Mouse (Mus musculus): Measurements from ENCODE around the gene Rnf183.

The Rnf183 gene

DNA sequence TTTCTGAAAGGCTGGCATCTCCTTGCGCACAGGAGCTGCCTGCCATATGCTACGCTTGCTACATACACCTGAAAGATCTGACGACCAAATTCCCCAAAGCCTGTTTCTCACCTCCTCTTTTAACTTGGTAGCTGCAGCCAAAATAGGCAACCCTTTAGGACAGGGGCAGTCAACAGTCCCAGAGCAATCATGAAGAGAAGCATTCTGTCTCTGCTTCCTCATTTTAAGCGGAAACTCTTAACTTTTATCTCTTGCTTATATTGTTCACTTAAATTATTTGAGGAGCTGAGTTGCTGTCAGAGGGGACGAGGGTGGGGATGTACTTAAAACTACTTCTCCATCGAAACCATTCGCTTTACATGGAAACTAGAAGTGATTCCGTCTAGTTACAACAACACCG is 5.4 kb downstream of the Rnf183 start:
- DNase-seq, result no peak

DNA sequence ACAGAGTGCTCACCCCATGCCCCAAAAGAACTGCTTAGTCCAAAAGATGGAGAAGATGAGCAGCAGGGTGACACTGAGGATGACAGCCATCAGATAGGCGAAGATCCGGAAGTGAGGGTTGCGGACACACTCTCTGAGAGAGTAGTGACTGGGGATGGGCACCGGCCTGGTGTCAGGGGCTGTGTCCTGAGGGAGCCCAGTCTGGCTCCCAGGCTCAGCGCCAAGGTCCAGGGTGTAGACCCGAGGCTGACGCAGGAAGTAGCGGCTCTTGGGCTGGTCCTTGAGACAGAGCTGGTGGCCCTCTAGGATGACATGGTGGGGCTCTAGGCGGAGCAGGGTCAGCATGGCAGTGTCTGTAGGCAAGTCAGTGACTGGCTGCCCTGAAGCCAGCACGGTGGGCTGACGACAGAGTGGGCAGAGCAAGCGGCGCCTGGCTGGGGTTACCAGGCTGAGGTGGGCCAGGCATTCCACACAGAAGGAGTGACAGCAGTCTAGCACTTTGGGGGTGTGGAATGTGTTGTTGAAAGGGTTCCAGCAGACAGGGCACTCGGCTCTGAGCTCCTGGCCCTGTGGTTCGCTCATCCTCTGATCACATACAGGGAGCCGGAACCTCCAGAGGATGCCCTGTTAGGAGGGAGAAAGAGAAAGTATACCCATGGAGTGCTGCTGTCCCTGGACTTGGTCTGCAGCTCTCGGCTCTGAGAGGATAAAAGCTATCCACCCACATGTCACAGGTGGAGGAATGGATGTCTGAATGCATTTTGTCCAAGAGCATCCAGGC is 6.9 kb downstream of the Rnf183 start:
- peak; percentile 20 to 33 for DNase-seq

DNA sequence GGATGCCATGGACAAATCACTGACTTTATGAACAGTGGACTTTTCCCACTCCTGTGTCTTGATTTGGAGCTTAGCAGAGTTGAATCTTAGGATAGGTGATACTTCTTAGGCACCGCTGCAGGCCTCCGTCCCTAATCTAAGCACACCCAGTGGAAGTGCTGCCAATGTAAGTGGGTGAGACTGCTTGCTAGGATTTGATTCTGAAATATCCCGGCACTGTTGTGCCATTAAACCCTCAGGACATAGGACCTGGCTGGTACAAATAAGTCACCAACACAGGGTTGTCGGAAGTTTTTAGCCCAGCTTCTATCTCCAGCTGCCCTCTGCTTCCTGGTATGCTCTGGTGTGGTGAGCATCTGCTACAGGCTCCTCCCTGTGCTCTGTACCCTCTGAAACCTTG is 9.2 kb downstream of the Rnf183 start:
- DNase-seq, result no peak

DNA sequence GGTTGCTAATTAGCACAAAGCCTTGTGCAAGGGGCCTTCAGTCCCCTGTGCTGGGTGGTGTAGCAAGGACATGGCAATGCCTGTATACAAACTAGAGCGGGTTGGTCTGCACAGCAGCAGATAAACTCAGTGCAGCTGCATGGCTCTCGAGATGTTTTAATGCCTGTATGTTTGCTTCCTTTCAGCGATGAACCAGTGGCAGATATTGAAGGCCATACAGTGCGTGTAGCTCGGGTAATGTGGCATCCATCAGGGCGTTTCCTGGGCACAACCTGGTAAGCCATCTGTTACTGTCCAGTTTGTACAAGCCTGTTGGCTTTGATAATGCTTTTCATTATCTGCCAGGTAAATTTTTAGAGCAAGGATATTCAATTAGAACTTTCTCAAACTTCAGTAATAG is 16.0 kb downstream of the Rnf183 start:
- no peak for DNase-seq

DNA sequence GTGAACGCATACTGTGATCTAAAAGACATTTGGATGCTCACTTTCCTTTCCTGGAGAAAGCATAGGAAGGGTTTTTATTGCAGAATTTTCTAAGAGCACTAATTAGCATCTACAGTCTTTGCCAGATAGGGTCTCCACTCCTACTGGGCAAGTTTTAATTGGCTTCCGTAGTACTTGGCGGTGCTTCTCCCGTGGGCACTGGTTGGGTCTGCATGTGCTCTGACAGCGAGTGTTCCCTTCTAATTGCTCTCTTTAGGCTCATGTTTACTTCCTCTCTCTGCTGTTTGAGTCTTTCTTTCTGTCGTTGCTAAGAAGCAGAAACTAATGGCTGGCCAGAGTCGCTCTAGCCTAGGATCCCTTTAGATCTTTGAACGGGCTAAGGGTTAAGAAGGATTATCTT is 16.6 kb downstream of the Rnf183 start:
- DNase-seq, result no peak

DNA sequence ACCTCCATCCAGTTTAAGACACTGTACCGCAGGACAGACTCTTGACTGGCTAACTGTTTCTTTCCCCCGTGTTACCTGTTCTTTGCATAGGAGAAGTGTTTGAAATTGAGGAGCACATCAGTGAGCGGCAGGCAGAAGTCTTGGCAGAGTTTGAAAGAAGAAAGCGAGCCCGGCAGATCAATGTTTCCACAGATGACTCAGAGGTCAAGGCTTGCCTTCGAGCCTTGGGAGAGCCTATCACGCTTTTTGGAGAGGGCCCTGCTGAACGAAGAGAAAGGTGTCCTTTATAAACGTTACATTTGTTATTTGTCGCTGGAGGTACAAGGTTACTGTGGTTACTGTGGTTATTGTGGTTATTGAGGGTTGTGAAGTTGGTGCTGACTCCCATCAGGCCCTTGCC is 23.4 kb downstream of the Rnf183 start:
- no peak for DNase-seq

DNA sequence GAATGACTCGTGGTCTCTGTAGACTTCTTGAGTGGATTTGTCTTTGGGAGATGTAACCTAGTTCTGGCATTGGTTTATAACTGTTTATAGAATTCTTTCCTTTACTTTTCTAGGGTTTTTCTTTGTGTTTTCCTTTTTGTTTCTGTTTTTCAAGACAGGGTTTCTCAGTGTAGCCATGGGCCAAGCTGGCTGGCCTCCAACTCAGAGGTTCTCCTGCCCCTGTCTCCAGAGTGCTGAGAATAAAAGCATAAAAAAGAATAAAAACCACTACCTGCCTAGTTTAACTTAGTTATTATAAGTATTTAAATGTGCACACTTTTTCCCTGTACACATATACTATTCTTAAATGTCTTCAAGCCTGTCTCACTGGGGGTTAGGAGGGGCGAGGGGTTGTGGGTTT is 24.7 kb downstream of the Rnf183 start:
- DNase-seq, result peak in 1 of 2 experiments; percentile 18

DNA sequence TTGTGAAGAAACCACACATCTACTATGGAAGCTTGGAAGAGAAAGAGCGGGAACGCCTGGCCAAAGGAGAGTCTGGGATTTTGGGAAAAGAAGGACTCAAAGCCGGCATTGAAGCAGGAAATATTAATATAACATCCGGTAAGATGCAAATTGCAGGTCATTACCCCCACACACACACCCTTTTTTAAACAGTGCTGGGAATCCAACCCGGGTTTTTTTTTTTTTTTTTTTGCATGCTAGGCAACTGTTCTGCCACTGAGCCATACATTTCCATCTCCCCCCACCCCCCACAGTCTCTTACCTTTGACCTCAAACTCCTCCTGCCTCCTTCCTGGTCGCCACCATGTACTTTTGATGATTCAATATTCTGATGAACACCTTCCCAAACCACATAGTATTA is 25.4 kb downstream of the Rnf183 start:
- no peak for DNase-seq

DNA sequence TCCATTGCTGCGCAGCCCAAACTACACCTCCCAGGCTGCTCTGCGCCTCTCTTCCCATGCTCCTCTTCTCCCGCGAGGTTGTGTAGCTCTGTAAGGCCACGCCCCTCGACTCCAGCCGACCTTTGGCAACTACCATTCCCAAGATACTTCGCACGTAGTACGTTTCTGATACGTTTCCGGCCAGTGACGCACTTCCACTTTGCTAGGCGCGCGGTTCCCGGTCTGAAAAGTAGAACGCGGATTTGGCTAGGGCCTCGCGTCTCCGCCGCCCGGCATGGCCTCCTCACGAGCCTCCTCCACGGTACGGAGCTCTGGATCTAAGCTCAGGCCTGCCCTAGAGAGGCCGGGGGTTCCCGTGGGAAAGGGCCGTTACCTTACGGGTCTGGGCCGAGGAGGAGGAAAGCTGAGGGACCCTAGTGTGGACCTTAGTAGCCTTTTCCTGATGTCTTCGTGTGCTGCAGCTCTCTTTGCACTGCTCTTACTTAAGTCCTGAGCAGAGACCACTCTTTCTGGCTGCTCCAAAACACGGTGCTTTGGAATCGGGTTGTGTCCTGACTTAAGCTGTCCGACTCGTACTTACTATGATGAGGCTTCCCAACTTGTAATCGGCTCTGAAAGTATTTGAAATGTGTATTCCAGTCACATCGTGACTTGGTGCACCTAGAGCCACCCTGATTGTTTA is 26.3 kb downstream of the Rnf183 start, which contains the start of the genes Cdc26 and Prpf4:
TSS of gene Cdc26 (minus strand) at position 42 of the 682 bp plus-strand sequence.
TSS of gene Prpf4 (plus strand) at position 197 of the 682 bp plus-strand sequence.
- DNase-seq, result peak; percentile 98 to 99

DNA sequence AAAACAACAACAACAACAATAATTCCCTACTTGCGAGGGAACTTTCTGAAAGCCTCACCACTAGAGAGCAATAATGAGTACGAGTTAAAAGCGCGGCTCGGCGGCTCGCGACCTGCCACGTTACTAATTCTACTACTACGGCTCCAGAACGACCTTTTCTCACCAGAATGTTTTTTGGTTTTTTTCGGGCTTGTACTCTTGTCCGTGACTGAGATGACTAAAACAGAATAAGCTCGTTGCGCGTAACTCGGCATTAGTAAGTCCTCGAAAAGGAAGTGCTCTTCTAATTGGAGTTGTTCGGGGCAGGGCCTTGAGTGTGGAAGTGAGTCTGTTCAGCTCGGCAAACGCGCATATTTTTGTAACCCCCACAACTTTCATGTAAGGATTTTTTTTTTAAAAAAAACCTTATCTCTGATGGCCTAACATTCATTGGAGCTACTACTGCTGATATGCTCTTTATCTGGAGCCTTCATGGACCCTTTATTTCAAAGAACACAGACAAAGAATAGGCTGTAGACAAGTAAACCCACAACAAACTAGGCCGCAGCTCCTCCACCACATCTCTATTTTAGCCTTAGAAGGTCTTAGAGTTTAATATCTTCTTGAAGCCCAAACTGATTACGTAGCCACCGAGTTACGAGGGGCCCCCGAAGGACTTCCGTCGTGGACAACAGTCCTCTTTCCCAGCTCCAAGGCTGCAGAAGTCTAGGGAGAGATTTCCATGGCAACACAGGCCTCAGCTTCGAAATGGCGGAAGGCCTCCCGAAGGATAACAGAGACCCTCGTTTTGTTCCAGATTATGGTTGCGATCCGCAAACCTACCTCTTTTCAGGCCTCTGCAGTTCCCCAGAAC is 27.1 kb downstream of the Rnf183 start:
- peak; percentile 68 to 76 for DNase-seq

DNA sequence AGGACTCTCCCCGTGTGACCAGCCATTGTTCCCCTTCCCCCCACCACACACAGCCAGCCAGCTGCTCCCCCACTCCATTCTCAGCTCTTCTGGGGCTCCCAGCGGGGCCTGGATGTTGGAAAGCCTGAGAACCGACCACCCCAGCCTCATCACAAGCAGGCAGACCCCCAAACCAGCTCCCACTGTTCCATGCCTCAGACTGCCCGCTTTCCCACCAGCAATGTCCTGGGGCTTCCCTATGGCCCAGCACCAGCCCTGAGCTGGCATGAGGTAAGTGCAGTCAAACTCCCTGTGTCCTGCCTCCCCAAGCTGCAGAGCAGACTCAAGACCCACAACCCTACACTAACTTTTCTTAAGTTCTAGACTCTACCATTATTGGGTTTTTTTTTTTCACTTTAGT is 28.9 kb downstream of the Rnf183 start:
- DNase-seq, result peak; percentile 7 to 14

DNA sequence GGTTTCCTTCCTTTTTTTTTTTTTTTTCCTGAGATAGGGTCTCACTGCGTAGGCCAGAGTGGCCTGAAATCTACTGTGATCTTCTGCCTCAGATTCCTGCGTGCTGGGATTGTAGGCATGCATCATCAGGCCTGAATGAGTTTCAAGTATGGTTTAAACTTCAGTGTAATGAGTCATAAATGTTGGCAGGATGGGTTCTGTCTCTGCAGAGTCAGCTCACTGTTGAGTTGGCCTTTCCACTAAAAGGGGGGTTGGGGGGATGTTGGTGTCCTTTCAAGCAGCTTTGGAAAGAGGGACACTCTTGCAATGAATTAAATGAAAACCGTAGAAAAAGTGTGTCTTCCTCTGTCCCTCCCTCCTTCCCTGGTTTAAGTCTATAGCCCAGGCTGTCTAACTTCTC is 36.1 kb downstream of the Rnf183 start:
- DNase-seq, result no peak

DNA sequence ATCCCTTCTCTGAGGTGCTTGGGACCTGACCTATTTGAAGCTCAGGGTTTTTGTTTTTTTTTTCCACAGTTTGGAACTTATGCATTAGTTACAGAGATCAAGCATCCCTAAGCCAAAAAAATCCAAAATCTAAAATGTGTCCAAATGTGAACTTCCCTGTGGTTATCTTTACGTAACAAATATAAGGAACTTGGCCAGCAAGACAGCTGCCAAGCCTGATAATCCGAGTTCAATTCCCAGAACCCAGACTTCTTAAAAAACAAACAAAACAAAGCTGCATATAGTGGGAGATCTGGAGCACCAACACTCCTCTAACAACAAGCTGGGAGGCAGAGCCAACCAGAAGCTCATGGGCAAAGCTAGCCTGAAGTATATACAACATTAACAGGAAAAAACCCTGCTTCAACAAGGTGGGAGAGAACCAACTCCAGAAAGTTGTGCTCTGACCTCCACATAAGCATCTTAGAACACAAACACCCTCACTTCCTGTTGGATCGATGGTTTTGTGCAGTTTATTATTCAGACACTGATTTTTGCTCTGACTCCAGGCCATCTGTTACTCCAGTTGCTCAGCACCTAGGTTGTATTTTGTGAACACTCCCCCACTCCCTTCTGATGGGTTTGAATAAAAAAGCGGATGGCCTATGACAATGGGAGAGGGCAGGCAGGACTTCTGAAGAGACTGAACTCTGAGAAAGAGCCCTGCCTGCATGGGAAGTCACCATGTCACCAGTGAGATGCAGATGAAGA is 37.3 kb downstream of the Rnf183 start:
- DNase-seq, result no peak

DNA sequence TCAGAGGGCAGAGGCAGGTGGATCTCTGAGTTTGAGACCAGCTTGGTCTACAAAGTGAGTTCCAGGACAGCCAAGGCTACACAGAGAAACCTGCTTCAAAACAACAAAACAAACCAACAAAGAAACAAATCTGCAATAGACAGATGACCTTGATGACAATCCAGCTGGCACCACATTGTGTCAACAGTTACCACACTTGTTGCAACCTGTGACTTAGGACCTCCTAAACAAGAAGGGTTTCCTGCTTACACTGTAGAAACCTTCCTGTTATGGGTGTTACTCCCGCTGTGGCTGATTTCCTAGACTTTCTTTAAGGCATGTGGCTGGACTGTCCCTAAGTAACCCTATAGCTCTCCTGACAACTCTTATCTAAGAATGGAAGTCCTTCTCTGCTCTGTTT is 39.2 kb downstream of the Rnf183 start:
- no peak for DNase-seq

DNA sequence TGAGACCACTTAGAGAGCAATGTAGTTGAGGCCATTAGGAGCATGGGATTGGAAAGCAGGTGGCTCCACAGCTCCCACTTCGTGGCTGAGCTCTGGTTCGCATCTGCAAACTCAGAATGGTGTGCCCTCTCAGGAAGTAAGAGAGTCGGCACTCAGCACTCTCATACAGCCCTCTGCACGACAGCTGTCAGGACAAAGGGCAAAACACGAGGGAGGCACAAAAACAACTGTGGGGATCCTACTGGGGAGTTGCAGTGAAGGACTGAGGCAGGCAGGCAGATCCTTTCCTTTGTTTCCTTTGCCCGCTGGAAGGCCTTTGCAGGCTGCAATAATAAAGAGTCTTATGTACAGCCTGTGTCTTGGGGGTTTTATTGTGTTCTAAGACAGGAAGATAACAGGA is 41.6 kb downstream of the Rnf183 start:
- DNase-seq, result no peak

DNA sequence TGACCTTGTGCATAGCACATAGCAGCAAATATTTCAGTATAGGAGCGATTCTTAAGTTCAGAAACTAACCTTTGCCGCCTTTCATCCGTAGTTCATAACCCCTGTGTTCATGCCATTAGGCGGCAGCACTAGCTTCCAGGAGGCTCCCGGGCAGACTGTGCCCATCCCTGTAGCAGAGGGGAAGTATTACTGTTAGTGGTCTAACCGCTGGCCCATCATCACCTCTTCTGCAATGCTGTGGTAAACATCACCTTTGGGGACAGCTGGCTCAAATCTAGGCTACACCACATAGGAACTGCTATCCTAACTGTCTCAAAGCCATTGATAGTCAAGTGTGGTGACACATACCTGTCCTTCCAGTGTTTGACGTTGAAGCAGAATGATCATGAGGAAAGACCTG is 43.2 kb downstream of the Rnf183 start:
- peak in 1 of 2 experiments; percentile 6 for DNase-seq

DNA sequence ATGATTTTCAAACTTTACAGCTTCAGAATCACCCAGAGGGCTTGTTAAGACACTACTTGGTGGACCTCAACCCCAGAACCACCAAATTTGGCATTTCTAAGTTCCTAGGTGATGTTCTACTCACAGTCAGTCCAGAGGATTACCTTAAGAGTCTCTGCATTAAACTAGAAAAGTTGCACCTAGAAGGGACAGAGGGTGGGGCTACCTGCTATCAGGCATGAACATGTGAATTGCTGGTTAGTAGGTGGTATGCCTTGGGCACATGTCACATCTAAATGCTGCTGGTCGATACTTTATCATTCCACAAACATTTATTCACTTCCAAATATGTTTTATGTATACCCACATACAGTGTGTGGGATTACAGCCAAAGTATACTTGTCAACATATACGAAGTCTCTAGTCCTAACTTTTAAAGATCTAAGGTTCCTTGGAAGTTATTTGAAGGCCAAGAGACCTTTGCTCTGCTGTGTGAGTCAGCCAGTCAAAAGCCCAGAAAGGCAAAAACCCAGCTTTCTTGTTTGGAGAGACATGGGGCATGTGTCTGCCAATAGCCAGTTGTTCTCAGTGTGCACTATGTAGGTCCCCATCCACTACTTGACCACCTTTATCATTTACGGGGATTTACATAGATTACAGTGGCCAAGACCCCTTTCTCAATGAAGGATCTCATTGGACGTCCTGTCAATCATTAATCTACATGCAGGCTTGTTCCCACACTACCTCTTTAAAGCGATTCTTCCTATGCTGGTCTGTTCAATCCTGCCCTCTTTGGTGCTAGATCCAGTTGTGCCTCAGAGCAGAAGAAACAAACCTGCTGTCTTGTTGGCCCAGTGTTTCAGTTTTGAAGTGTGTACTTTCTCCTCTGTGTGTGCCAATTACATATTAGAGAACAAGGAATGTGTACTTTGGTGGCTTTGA is 45.2 kb downstream of the Rnf183 start:
- DNase-seq, result no peak

DNA sequence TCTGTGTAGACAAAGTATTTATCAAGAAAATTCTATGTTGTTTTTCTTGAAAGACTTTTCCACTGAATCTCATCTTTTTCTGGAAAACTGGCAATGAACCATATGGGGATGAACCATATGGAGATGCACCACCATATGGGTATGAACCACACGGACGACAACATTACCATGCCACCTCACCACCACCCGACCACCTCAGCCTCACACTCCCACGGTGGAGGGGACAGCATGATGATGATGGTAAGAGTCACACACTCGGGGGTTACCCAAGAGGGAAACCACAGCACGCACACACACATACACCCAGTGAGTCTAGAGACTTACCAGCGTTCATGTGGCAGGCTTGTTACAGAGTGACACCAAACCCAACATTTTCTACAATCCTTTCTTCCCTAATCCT is 49.6 kb downstream of the Rnf183 start:
- no peak for DNase-seq

DNA sequence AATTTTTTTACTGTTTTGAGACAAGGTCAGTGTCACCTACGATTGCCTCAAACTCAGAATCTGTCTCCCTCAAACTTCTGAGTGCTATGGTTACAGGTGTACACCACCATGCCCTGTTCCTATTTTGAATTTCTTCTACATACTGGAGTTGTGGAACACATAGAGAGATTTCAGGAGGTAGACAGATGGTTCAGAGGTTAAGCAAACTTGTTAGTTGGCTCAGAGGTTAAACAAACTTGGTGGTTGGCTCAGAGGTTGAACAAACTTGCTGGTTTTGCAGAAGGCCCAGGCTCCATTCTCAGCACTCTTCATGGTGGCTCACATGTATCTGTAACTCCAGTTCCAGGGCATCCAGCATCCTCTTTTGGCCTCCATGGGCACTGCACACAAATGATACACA is 50.9 kb downstream of the Rnf183 start:
- no peak for DNase-seq

DNA sequence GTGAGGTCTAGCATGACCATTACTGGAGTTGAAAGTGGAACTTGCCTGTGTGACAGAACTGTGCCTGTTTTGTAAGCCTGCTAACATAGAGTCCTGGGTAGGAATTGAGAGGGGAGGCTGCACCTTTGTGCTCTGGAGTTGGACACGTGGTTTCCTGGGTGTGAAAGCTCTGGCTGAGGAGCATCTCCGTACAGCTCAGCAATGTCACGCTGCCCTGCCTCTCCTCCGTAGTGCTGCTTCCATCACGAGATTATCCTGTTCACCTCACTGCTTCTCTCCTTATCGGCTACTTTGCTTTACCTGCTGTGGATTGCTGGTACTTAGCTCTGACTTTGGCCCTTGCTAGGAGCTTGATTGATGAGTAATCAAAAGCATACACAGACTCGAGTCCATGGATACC is 51.3 kb downstream of the Rnf183 start:
- no peak for DNase-seq

DNA sequence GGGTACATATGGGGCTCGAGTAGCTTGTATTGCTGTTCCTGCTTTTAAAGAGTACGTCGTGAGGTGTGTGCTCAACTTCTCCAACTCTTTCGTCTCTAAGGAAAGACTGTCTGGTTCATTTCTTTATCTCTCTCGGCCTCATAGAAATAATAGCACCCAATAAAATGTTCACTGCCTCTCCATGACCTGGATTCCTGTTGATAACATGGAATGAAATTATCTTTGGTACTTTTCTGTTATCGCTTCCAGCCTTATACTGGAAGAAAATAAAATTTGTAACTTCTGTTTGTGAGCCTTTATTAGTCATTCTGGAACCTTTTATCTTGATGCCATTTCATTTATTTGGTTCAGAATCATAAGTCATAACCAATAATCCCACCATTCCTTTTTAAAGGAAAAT is 51.8 kb downstream of the Rnf183 start:
- no peak for DNase-seq
